Mouse (Mus musculus) spleen, adult 18-20 months (tissue): ENCODE results near the gene Slc24a4.

ENCODE experiments used
- DNase-seq, 2 experiments: peaks; one replicate each; pipeline ENCODE4 v3.0.0; 2022; ENCODE audit warnings: mixed read lengths in 2 of 2

Gene Slc24a4

DNA sequence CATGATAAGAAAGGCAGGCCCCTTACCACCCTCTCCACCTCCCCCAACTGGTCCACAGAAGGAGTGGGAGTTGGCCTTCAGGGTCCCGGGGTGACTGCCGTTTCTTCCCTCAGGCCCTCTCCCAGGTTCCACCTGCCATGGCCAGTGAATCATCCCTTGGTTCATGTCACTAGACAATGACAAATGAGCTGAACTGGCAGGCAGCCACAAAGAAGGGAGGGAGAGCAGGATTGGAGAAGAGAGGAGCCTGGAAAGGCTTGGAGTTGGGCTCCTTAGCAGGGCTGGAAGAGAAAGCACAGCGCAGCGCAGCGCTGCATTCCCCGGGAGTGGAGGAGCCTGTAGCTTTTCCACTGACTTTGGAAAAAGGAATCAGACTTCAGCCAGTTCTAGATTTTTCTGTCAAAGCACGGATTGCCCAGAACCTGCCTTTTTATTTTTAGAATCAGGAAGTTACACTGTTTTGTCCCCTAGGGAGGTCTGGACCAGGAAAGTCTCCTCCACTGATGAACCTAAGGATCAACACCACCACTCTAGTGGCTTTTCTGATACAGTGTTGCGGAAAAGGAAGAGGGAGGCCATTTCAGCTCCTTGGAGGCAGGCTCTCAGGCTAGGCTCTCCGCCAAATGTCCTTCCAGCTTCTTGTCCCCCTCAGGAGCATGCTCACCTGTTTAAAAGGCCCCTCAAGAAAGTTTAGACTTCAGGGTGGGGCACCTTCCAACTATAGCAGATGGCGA is 158.3 kb downstream of the Slc24a4 start:
- no peak for DNase-seq

- no peak for DNase-seq
These were observed 159.5 kb downstream of the Slc24a4 start for GRCm38 (mm10) chr12:102287904-102288602.

- no peak for DNase-seq
These were observed 160.3 kb downstream of the Slc24a4 start for GRCm38 (mm10) chr12:102288846-102289245.

DNA sequence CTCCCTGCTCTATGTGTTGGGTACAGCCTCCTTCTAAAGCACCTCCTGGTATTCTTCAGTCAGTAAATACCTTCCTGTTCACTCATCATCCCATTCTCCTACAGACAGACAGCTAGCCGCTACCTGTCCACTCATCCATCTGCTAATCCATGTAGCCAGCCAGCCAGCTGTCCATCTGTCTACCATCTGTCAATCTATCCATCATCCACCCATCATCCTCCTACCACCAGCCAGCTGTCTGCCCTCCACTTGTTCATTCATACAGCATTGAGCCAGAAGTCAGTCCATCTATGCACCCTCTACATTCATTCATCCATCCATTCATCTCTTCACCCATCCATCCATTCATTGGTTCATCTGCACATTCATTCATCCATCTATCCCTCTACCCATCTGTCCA is 161.0 kb downstream of the Slc24a4 start:
- DNase-seq = no peak

DNA sequence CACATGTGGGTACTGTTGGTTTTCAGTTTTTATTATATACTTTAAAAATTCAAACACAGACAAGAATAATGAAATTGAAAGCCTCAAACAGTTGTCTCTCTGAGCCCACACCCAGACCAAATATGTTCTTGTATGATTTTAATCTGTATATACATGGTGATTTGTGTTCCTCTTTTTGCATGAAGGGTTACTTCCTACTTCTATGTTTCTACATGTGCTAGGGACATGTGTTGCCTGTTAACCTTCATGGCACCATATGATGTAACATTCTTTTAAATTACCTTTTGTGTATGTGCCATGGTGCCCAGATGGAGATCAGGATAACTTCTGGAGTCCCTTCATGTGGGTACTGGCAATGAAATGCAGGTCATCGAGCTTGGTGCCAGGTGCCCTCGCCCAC is 162.1 kb downstream of the Slc24a4 start:
- DNase-seq = no peak

GRCm38 (mm10) chr12:102291686-102292085 is 163.2 kb downstream of the Slc24a4 start:
- DNase-seq = peak in 1 of 2 experiments; percentile 15

GRCm38 (mm10) chr12:102292501-102293215 is 164.1 kb downstream of the Slc24a4 start:
- peak in 1 of 2 experiments; percentile 0 for DNase-seq

DNA sequence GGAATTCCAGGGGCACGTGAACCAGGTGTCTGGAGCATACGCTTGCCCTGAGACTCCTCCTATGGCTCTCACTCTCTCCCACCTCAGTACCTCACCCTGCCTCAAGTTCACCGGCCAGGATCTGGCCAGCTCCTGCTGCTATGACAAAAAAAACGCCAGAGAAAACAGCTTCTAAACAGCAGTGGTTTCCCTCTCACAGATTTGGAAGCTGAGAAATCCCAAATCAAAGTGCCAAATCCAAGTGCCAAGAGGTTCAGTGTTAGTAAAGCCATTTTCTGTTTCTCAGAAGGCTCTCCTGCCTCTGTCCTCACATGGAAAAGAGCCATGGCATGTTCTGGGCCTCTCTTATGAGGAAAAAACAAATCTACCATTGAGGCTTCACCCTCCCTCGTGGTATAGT is 166.1 kb downstream of the Slc24a4 start:
- no peak for DNase-seq

GRCm38 (mm10) chr12:102295230-102295629 is 166.7 kb downstream of the Slc24a4 start:
- DNase-seq = no peak

DNA sequence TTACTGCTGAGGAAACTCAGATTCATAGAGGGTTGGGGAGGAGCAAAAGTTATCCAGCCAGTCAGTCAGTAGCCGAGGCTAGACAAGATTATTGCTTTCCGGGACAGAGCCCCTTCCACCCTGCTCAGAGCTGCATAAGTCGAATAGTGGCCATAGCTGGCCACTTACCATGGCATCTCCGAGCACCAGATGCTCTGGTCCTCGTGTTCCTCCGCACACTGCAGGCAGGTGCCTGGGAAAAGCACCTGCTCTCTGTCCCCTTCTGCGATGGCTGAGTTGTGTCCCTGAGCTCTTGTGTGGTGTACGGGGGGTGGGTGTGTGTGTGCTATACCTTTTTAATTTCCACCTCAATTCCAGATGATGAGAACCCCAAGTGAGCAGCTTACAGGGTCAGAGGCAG is 167.1 kb downstream of the Slc24a4 start:
- DNase-seq = no peak

- no peak for DNase-seq
These were observed 167.8 kb downstream of the Slc24a4 start for GRCm38 (mm10) chr12:102296361-102296760.

- DNase-seq = no peak
These were observed 168.4 kb downstream of the Slc24a4 start for GRCm38 (mm10) chr12:102296967-102297366.

- DNase-seq = no peak
These were observed 170.7 kb downstream of the Slc24a4 start for GRCm38 (mm10) chr12:102299209-102299608.

DNA sequence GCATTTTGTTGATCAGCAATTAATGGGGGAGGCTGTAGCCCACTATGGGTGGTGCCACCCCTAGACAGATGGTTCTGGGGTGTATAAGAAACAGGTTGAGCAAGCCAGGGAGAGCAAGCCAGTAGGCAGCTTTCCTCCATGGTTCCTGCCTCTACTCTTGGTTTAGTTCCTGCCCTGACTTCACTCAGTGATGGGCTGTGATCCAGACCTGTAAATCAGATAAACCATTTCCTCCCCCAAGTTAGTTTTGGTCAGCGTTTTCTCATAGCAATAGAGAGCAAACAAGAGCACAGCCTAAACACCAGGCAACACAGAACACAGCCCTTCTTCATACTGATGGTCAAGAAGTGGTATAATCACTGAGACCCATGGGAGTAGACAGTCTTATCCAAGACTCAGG is 173.1 kb downstream of the Slc24a4 start:
- DNase-seq = no peak

- DNase-seq = peak in 1 of 2 experiments; percentile 45
These were observed 173.8 kb downstream of the Slc24a4 start for GRCm38 (mm10) chr12:102302322-102302721.

DNA sequence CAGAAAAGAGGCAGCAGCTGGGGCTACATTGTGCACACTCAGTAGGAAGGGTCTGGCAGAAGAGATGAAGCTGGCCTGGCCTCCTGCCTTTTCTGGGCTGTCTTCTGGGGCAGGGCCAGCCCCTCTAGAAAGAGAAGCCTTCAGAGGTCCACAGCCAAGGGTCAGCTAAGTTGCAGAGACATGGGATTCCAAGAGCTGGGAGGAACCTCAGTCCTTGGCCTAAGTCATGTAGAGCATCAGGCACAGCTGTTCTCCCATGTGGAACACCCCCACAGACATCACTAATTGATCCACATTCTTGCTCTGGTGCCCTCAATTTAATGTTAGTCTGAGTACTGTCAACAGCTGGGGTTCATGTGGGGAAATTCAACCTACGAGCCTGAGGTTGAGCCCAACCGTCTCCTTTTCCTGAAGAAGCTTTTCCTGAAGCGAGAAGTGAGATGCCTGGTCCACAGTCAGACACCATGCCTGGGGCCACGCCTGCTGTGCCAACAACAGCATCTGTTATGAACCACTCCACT is 174.4 kb downstream of the Slc24a4 start:
- DNase-seq = no peak

GRCm38 (mm10) chr12:102303867-102304266 is 175.3 kb downstream of the Slc24a4 start:
- DNase-seq = no peak

DNA sequence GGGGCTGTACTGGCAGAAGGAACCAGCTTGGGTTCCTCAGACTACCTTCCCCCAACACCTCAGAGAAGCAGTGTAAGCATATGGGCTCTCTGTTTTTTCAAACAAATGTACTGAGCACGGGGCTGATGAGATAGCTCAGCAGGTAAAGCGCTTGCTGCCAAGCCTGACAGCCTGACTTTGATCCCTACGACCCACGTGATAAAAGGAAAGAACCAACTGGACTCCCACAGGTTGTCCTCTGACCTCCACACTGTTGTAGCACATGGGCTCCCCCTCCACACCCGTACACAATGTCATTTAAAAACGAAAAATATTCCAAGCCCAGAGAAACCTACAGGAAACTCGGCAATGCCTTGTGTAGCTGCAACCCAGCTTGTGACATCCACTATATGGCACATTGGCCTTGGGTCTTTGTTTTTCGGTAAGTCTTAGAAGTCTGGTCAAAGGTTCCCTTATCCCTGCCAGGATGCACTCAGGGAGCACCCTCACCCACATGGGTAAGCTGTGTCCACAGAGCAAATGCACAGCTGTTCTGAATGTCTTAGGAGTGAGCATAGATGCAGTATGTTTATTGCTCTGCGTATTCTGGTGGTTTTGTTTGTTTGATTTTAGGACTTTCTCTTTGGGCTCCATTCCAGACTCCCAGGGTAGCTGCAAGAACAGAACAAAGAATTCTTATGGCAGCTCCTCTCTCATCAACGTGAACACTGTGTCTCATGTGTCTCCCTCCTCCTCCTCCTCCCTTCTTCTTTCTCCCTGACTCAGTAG is 176.7 kb downstream of the Slc24a4 start:
- DNase-seq = no peak

DNA sequence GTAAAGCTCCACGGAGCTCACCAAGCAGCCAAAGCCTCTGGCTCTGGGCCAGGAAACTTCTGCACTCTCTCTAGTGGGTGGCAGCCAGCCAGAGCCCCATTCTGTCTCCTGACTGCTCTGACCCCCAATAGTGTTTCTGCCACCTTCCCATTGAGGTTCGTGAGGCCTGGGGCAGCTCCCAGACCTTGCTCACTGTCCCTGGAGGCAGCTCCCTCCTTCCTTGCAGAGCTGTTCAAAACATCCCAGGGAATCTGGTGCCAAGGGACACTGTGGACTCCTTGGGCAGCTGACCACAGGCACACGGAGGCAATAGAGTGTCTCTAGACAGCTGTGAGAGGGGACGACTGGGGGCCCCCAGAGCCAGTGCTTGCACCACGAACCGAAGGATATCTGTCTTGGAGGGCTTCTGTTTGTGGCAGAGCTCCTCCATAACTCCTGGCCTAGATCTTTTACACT is 179.5 kb downstream of the Slc24a4 start:
- no peak for DNase-seq

- no peak for DNase-seq
These were observed 180.0 kb downstream of the Slc24a4 start for GRCm38 (mm10) chr12:102308457-102309011.

DNA sequence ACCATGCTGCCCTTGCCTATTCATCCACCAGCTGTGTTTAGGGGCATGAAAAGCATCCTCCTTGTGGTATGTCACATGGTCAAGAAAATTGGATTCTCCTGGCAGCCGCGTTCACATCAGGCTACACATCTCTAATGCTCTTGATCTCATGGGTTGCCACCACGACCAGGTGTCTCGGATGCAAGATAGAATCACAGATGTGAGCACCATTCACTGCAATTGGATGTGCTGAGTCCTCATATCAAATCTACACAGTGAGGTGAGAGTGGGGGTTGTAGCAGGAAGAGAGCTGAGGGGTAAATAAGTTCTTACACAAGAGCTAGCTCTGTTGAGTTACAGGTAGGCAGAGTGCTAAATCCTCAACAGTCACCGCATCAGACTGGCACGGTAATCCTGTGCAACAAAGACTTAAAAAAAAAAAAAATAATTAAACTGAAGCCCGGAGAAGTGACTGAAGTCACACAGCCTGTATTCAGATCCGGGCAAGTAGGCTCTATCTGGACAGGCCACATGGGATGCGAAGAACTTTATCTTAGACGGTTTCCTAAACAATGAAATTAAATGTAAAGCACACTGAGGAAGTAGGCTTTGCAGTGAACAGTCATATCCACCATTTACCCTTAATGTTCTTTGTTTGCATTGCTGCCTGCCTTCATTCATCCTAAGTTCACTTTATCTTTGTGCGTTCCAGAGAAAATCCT is 180.7 kb downstream of the Slc24a4 start:
- no peak for DNase-seq

DNA sequence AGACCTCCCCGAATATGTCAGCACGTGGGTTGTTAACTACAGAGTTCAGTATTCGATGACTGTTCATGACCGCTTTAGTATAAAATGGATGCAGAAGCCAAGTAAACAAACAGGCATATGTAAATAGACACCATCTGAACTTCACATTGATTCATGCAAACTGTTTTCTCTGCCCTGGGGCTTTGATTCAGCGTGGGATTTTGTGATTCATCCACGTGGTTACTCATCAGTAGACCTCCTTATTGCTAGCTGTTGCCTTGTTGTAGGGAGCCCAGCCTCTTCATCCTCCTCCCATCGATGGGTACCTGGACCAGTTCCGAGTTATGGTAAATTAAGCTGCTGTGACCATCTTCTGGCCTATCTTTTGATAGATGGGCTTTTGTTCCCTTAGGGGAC is 181.3 kb downstream of the Slc24a4 start:
- DNase-seq = no peak
